Mouse (Mus musculus) MEL (cell line): Measurements from ENCODE around the gene B430306N03Rik.

ENCODE experiments used
- CTCF ChIP-seq, 3 experiments: IDR thresholded peaks in 2 of 3; conservative IDR thresholded peaks in 1 of 3; 2 replicates each; pipeline ENCODE4 v1.5.1; 2011 to 2012; ENCODE audit warnings: low read length in 3 of 3, low read depth in 2 of 3, mild to moderate bottlenecking in 2 of 3, improper control_type of control experiment in 1 of 3, inconsistent platforms in 1 of 3, mixed read lengths in 1 of 3, moderate library complexity in 1 of 3; ENCODE audit not compliant: control insufficient read depth in 1 of 3, insufficient read depth in 1 of 3, poor library complexity in 1 of 3, severe bottlenecking in 1 of 3
- EP300 ChIP-seq, 2 experiments: IDR thresholded peaks; 2 replicates each; pipeline ENCODE4 v1.6.1; 2011; ENCODE audit warnings: improper control_type of control experiment in 2 of 2, low read length in 2 of 2, low read depth in 1 of 2, mild to moderate bottlenecking in 1 of 2
- GATA1 ChIP-seq: IDR thresholded peaks from 2 replicates; pipeline ENCODE4 v1.6.1; 2011; ENCODE audit warnings: low read depth, low read length, improper control_type of control experiment
- HCFC1 ChIP-seq: IDR thresholded peaks from 2 replicates; pipeline ENCODE4 v1.6.1; 2012; ENCODE audit warnings: low read depth, mild to moderate bottlenecking, inconsistent platforms, low read length, improper control_type of control experiment, moderate library complexity
- MEF2A ChIP-seq: IDR thresholded peaks from 2 replicates; pipeline ENCODE4 v1.6.1; 2014; ENCODE audit warnings: low read depth, mild to moderate bottlenecking, inconsistent platforms, low read length, improper control_type of control experiment; ENCODE audit not compliant: poor library complexity, insufficient replicate concordance, severe bottlenecking; ENCODE audit errors: extremely low read depth
- NELFE ChIP-seq: IDR thresholded peaks from 2 replicates; pipeline ENCODE4 v1.6.1; 2011; ENCODE audit warnings: low read depth, low read length, improper control_type of control experiment
- POLR2A ChIP-seq, 2 experiments: IDR thresholded peaks; 2 replicates each; pipeline ENCODE4 v1.6.1; 2011 to 2012; ENCODE audit warnings: low read length in 2 of 2, mild to moderate bottlenecking in 2 of 2, control low read depth in 1 of 2, improper control_type of control experiment in 1 of 2, low read depth in 1 of 2, moderate library complexity in 1 of 2; ENCODE audit not compliant: control insufficient read depth in 1 of 2, insufficient read depth in 1 of 2, poor library complexity in 1 of 2
- RAD21 ChIP-seq: IDR thresholded peaks from 2 replicates; pipeline ENCODE4 v1.6.1; 2011; ENCODE audit warnings: mild to moderate bottlenecking, low read depth, low read length, improper control_type of control experiment
- SIN3A ChIP-seq: IDR thresholded peaks from 2 replicates; pipeline ENCODE4 v1.6.1; 2012; ENCODE audit warnings: low read length, improper control_type of control experiment, inconsistent platforms
- TCF12 ChIP-seq: IDR thresholded peaks from 2 replicates; pipeline ENCODE4 v1.6.1; 2014; ENCODE audit warnings: low read depth, mild to moderate bottlenecking, inconsistent platforms, low read length, improper control_type of control experiment, moderate library complexity
- UBTF ChIP-seq: IDR thresholded peaks from 2 replicates; pipeline ENCODE4 v1.6.1; 2012; ENCODE audit warnings: low read depth, mild to moderate bottlenecking, inconsistent platforms, low read length, improper control_type of control experiment, moderate library complexity, borderline replicate concordance; ENCODE audit not compliant: insufficient read depth
- ZC3H11A ChIP-seq: IDR thresholded peaks from 2 replicates; pipeline ENCODE4 v1.6.1; 2012; ENCODE audit warnings: low read depth, mild to moderate bottlenecking, inconsistent platforms, low read length, improper control_type of control experiment
- ZKSCAN1 ChIP-seq: IDR thresholded peaks from 2 replicates; pipeline ENCODE4 v1.6.1; 2012; ENCODE audit warnings: low read depth, mild to moderate bottlenecking, inconsistent platforms, low read length, improper control_type of control experiment, moderate library complexity

DNA sequence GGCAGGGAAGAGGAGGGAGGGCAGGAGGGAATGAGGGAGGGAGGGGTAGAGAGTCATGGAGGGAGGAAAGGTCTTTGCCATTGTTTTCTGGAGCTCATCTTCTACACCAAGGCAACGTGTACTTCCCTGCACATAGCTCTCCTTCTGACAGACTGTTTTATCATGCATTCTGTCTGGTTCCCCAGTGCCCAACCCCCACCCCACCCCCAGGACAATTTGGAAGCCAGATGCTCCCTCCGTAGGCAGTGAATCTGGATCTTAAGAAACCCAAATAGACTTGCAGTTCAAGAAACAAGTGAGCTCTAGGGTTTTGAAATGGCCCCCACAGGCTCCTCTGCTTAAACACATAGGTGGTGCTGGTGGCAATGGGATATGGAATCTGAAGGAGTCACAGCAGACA, 42.0 kb downstream of the B430306N03Rik start:
- TF ChIP-seq ZC3H11A: no peak
- no peak for TF ChIP-seq TCF12
- no peak for TF ChIP-seq POLR2A (IDR thresholded peaks at IDR 0.05; ENCODE audit: control insufficient read depth in 1 of 2, insufficient read depth in 1 of 2, low read depth in 1 of 2, low read length in 2 of 2, poor library complexity in 1 of 2)
- TF ChIP-seq GATA1: no peak
- no peak for TF ChIP-seq EP300 (IDR thresholded peaks at IDR 0.05; ENCODE audit: low read depth in 1 of 2, low read length in 2 of 2)
- no peak for TF ChIP-seq CTCF (IDR thresholded peaks at IDR 0.05 in 2 of 3, conservative IDR thresholded peaks at IDR 0.05 in 1 of 3; ENCODE audit: control insufficient read depth in 1 of 3, insufficient read depth in 1 of 3, low read depth in 2 of 3, low read length in 3 of 3, poor library complexity in 1 of 3, severe bottlenecking in 1 of 3)
- no peak for TF ChIP-seq RAD21
- TF ChIP-seq UBTF: no peak
- no peak for TF ChIP-seq HCFC1
- no peak for TF ChIP-seq MEF2A
- no peak for TF ChIP-seq NELFE
- no peak for TF ChIP-seq ZKSCAN1
- TF ChIP-seq SIN3A: no peak
